Mouse (Mus musculus): ENCODE results near the gene Pkp1.

DNA sequence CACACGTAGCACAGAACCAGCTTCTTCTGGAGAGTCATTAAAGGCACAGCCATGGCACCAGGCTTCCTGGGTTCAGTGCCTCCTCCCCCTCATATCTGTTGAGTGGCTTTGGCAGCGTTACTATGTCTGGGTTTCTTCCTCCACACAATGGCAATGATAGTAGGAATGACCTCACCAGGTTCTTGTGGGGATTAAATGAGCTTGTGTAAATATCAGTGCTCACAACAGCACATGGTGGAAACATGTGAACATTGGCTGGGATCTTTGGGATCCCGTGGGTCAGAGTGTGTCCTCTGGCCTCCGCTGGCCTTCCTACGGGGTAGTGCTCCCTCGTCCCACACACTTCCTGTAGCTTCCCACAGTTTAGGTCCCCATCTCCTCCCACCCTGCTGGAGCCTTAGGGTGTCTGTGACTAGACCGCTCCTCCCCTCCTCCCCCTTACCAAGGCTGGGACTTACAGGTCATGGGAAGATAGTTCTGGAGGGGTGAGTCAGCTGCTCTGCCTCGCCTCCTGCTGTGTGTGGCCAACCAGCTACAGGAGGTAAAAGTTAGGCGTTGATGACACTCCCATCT is 56.9 kb downstream of the Pkp1 start:
- TF ChIP-seq CTCF (IDR thresholded peaks at IDR 0.05; ENCODE audit: low read depth, low read length): no peak
- no peak for TF ChIP-seq TAL1 (conservative IDR thresholded peaks at IDR 0.05; ENCODE audit: low read depth, low read length)
- TF ChIP-seq GATA1 (IDR thresholded peaks at IDR 0.05; ENCODE audit: borderline replicate concordance, low read length): no peak
- no peak for TF ChIP-seq POLR2AphosphoS5 (IDR thresholded peaks at IDR 0.05; ENCODE audit: insufficient replicate concordance, low read depth, low read length)
- TF ChIP-seq GATA2 (IDR thresholded peaks at IDR 0.05; ENCODE audit: borderline replicate concordance, low read depth, low read length): no peak
